Mouse (Mus musculus) thymus, postnatal 36 days (tissue): ENCODE results near the gene Taf6l.
A peak's percentile ranks its signal among the peaks of the same experiment; 100 is the strongest.

Source experiments
- DNase-seq, 2 experiments: peaks; one replicate each; pipeline ENCODE4 v3.0.0; 2022; ENCODE audit warnings: mixed read lengths in 2 of 2

The Taf6l gene

GRCm38 (mm10) chr19:8789171-8789570 is 3.0 kb upstream of the Taf6l start:
- no peak for DNase-seq

- no peak for DNase-seq
These were observed 2.3 kb upstream of the Taf6l start for GRCm38 (mm10) chr19:8788521-8788920.

GRCm38 (mm10) chr19:8774951-8775421 is 11.2 kb downstream of the Taf6l start:
- no peak for DNase-seq

- peak; percentile 96 to 98 for DNase-seq
These were observed 12.0 kb downstream of the Taf6l start, which contains the start of gene Tmem179b for GRCm38 (mm10) chr19:8774086-8774835. Tmem179b (minus strand) TSS chr19:8774467.

GRCm38 (mm10) chr19:8773409-8773808 is 12.8 kb downstream of the Taf6l start:
- DNase-seq, result no peak

- no peak for DNase-seq
These were observed 13.2 kb downstream of the Taf6l start for GRCm38 (mm10) chr19:8772996-8773395.

GRCm38 (mm10) chr19:8770567-8771270 is 15.5 kb downstream of the Taf6l start, which contains the start of gene Tmem223:
Tmem223 (plus strand) TSS chr19:8770996.
- peak; percentile 83 to 84 for DNase-seq

GRCm38 (mm10) chr19:8765562-8765961 is 20.7 kb downstream of the Taf6l start:
- no peak for DNase-seq

GRCm38 (mm10) chr19:8763276-8763675 is 22.9 kb downstream of the Taf6l start:
- DNase-seq, result no peak

- no peak for DNase-seq
These were observed 25.5 kb downstream of the Taf6l start for GRCm38 (mm10) chr19:8760757-8761156.

- DNase-seq, result no peak
These were observed 27.3 kb downstream of the Taf6l start for GRCm38 (mm10) chr19:8758899-8759298.

GRCm38 (mm10) chr19:8757471-8757998 is 28.7 kb downstream of the Taf6l start:
- DNase-seq, result no peak

- peak; percentile 92 to 93 for DNase-seq
These were observed 29.4 kb downstream of the Taf6l start, which contains the start of gene Nxf1 for GRCm38 (mm10) chr19:8756635-8757387. Nxf1 (plus strand) TSS chr19:8757073.

GRCm38 (mm10) chr19:8755652-8756051 is 30.6 kb downstream of the Taf6l start:
- DNase-seq, result no peak

GRCm38 (mm10) chr19:8747368-8747767 is 38.8 kb downstream of the Taf6l start:
- DNase-seq, result no peak

GRCm38 (mm10) chr19:8745382-8745781 is 40.8 kb downstream of the Taf6l start:
- no peak for DNase-seq

GRCm38 (mm10) chr19:8742176-8742575 is 44.0 kb downstream of the Taf6l start:
- peak in 1 of 2 experiments; percentile 28 for DNase-seq

- DNase-seq, result peak; percentile 91 to 95
These were observed 44.9 kb downstream of the Taf6l start, which contains the start of gene Stx5a for GRCm38 (mm10) chr19:8741243-8741869. Stx5a (plus strand) TSS chr19:8741413.

GRCm38 (mm10) chr19:8740603-8741002 is 45.6 kb downstream of the Taf6l start, which contains the start of gene 1700092M07Rik:
1700092M07Rik (plus strand) TSS chr19:8740718.
- DNase-seq, result peak in 1 of 2 experiments; percentile 32

- no peak for DNase-seq
These were observed 46.6 kb downstream of the Taf6l start for GRCm38 (mm10) chr19:8739646-8740045.

- DNase-seq, result no peak
These were observed 47.3 kb downstream of the Taf6l start for GRCm38 (mm10) chr19:8738911-8739310.

- no peak for DNase-seq
These were observed 50.1 kb downstream of the Taf6l start for GRCm38 (mm10) chr19:8736160-8736467.
